Mouse (Mus musculus) myocyte (in vitro differentiated cells): ENCODE data around the gene Rem1.

Experiments used
- E2F4 ChIP-seq: IDR thresholded peaks from one replicate; pipeline ENCODE4 v1.6.1; 2011; ENCODE audit warnings: mild to moderate bottlenecking, control low read depth, moderate library complexity; ENCODE audit not compliant: insufficient read depth
- POLR2A ChIP-seq: IDR thresholded peaks from one replicate; pipeline ENCODE4 v1.6.1; 2011; ENCODE audit warnings: low read depth, mild to moderate bottlenecking, control low read depth, moderate library complexity; ENCODE audit not compliant: insufficient read length
- POLR2AphosphoS2 ChIP-seq: IDR thresholded peaks from one replicate; pipeline ENCODE4 v1.6.1; 2011; ENCODE audit warnings: low read depth, control low read depth; ENCODE audit not compliant: insufficient read length
- SRF ChIP-seq: IDR thresholded peaks from one replicate; pipeline ENCODE4 v1.6.1; 2011; ENCODE audit warnings: low read depth; ENCODE audit not compliant: control insufficient read depth, insufficient read length

GRCm38 (mm10) chr2:152599299-152599698 lies 27.5 kb upstream of the Rem1 start, which contains the start of gene Defb45:
- no peak for TF ChIP-seq SRF
- TF ChIP-seq POLR2A: no peak
- no peak for TF ChIP-seq E2F4
- TF ChIP-seq POLR2AphosphoS2: no peak
